Mouse (Mus musculus): ENCODE results near the gene Eml2.

Eml2 gene

GRCm38 (mm10) chr7:19228793-19229148, 52.5 kb downstream of the Eml2 start:
- in situ Hi-C loops (cut with MboI): no loop called here

GRCm38 (mm10) chr7:19229404-19229803, 53.2 kb downstream of the Eml2 start:
- in situ Hi-C loops (cut with MboI): no loop called here

GRCm38 (mm10) chr7:19230041-19230580, 53.9 kb downstream of the Eml2 start:
- in situ Hi-C loops (cut with MboI): loop anchor here (5.0 kb wide), 1 partner anchor 52 kb away; the partner anchor contains the start of genes Ppm1n and Rtn2

GRCm38 (mm10) chr7:19230899-19231298, 54.7 kb downstream of the Eml2 start:
- in situ Hi-C loops (cut with MboI): loop anchor here (5.0 kb wide), 1 partner anchor 51 kb away; the partner anchor contains the start of genes Ppm1n and Rtn2

GRCm38 (mm10) chr7:19231849-19232248, 55.6 kb downstream of the Eml2 start:
- in situ Hi-C loops (cut with MboI): loop anchor here (5.0 kb wide), 1 partner anchor 50 kb away; the partner anchor contains the start of genes Ppm1n and Rtn2

- in situ Hi-C loops (cut with MboI): loop anchor here (5.0 kb wide), 1 partner anchor 48 kb away; the partner anchor contains the start of genes Ppm1n and Rtn2
These were observed 58.4 kb downstream of the Eml2 start for GRCm38 (mm10) chr7:19234652-19235051.

GRCm38 (mm10) chr7:19235092-19235671, 59.0 kb downstream of the Eml2 start:
- in situ Hi-C loops (cut with MboI): no loop called here

- in situ Hi-C loops (cut with MboI): no loop called here
These were observed 60.2 kb downstream of the Eml2 start for GRCm38 (mm10) chr7:19236411-19236810.

GRCm38 (mm10) chr7:19238344-19238743, 62.1 kb downstream of the Eml2 start:
- in situ Hi-C loops (cut with MboI): no loop called here

GRCm38 (mm10) chr7:19239423-19239822, 63.2 kb downstream of the Eml2 start:
- in situ Hi-C loops (cut with MboI): no loop called here

GRCm38 (mm10) chr7:19239986-19240385, 63.8 kb downstream of the Eml2 start:
- in situ Hi-C loops (cut with MboI): no loop called here

- in situ Hi-C loops (cut with MboI): no loop called here
These were observed 64.8 kb downstream of the Eml2 start for GRCm38 (mm10) chr7:19240905-19241463.

- in situ Hi-C loops (cut with MboI): no loop called here
These were observed 65.8 kb downstream of the Eml2 start for GRCm38 (mm10) chr7:19242005-19242404.

- in situ Hi-C loops (cut with MboI): no loop called here
These were observed 67.6 kb downstream of the Eml2 start for GRCm38 (mm10) chr7:19243858-19244257.

- in situ Hi-C loops (cut with MboI): no loop called here
These were observed 68.9 kb downstream of the Eml2 start for GRCm38 (mm10) chr7:19245083-19245482.

- in situ Hi-C loops (cut with MboI): no loop called here
These were observed 70.6 kb downstream of the Eml2 start for GRCm38 (mm10) chr7:19246855-19247254.

GRCm38 (mm10) chr7:19247511-19247910, 71.3 kb downstream of the Eml2 start:
- in situ Hi-C loops (cut with MboI): no loop called here

GRCm38 (mm10) chr7:19252078-19252477, 75.9 kb downstream of the Eml2 start:
- in situ Hi-C loops (cut with MboI): no loop called here

- in situ Hi-C loops (cut with MboI): no loop called here
These were observed 77.2 kb downstream of the Eml2 start for GRCm38 (mm10) chr7:19253437-19253836.

GRCm38 (mm10) chr7:19255395-19255794, 79.2 kb downstream of the Eml2 start:
- in situ Hi-C loops (cut with MboI): no loop called here
